Mouse (Mus musculus) forelimb bud, embryonic 11.5 days (tissue): ENCODE data around the gene Errfi1.
"Not testable (repeated sequence)": the region's sequence is repeated elsewhere in the genome, so short reads cannot be mapped to it uniquely, and the experiment has no call there.

Experiments
- DNase-seq: peaks from one replicate; pipeline ENCODE4 v3.0.0-alpha.2; 2012; ENCODE audit warnings: low read depth, low spot score

Errfi1 gene

GRCm38 (mm10) chr4:150846316-150846715 lies 7.4 kb upstream of the Errfi1 start:
- no peak for DNase-seq

- no peak for DNase-seq
Observed at GRCm38 (mm10) chr4:150849964-150850363, 3.8 kb upstream of the Errfi1 start.

- DNase-seq, result no peak
Observed at GRCm38 (mm10) chr4:150850893-150851292, 2.8 kb upstream of the Errfi1 start.

GRCm38 (mm10) chr4:150852045-150852444 lies 1.7 kb upstream of the Errfi1 start:
- DNase-seq, result no peak

GRCm38 (mm10) chr4:150852479-150852878 lies 1.2 kb upstream of the Errfi1 start:
- DNase-seq, result no peak

GRCm38 (mm10) chr4:150854839-150855246 lies 1.1 kb downstream of the Errfi1 start:
- peak; percentile 98 for DNase-seq

GRCm38 (mm10) chr4:150855346-150855745 lies 1.6 kb downstream of the Errfi1 start:
- DNase-seq, result no peak

- DNase-seq, result no peak
Observed at GRCm38 (mm10) chr4:150860526-150860925, 6.8 kb downstream of the Errfi1 start.

GRCm38 (mm10) chr4:150861161-150861560 lies 7.4 kb downstream of the Errfi1 start:
- no peak for DNase-seq

GRCm38 (mm10) chr4:150862626-150863375 lies 9.1 kb downstream of the Errfi1 start:
- no peak for DNase-seq

GRCm38 (mm10) chr4:150865371-150865770 lies 11.7 kb downstream of the Errfi1 start:
- DNase-seq, result no peak

- DNase-seq, result no peak
Observed at GRCm38 (mm10) chr4:150866069-150866468, 12.3 kb downstream of the Errfi1 start.

GRCm38 (mm10) chr4:150866494-150866893 lies 12.8 kb downstream of the Errfi1 start:
- no peak for DNase-seq

GRCm38 (mm10) chr4:150868161-150868560 lies 14.4 kb downstream of the Errfi1 start:
- no peak for DNase-seq

GRCm38 (mm10) chr4:150868859-150869258 lies 15.1 kb downstream of the Errfi1 start:
- no peak for DNase-seq

GRCm38 (mm10) chr4:150869276-150870197 lies 15.8 kb downstream of the Errfi1 start:
- DNase-seq, result no peak

GRCm38 (mm10) chr4:150870963-150871391 lies 17.3 kb downstream of the Errfi1 start:
- no peak for DNase-seq

- peak; percentile 48 for DNase-seq
Observed at GRCm38 (mm10) chr4:150871392-150872138, 17.8 kb downstream of the Errfi1 start.

GRCm38 (mm10) chr4:150872139-150872651 lies 18.5 kb downstream of the Errfi1 start:
- DNase-seq, result peak; percentile 35

- DNase-seq, result no peak
Observed at GRCm38 (mm10) chr4:150872681-150873080, 19.0 kb downstream of the Errfi1 start.

- not testable (repeated sequence) for DNase-seq
Observed at GRCm38 (mm10) chr4:150874416-150874815, 20.7 kb downstream of the Errfi1 start.

GRCm38 (mm10) chr4:150875393-150875792 lies 21.7 kb downstream of the Errfi1 start:
- no peak for DNase-seq
